Mouse (Mus musculus) liver, embryonic 16.5 days (tissue): ENCODE results near the gene Mcoln2. TPM values are rescaled to one million over a fixed set of nuclear protein-coding genes. Genes with fewer than 3 reads are reported as not detected.

ENCODE experiments used
- ATAC-seq: fragments of 200-750 bp; cut with Nextera tagmentation; 2 replicates; pipeline ENCODE4 v1.8.0; 2017; ENCODE audit warnings: low read depth, mild to moderate bottlenecking, moderate number of reproducible peaks, moderate library complexity
- H3K27ac ChIP-seq: fragments of 300-500 bp; sonication (generic); 2 replicates; pipeline ENCODE4 v1.5.1; 2014; ENCODE audit warnings: mild to moderate bottlenecking, low read length
- H3K27me3 ChIP-seq: fragments of 300-500 bp; sonication (generic); 2 replicates; pipeline ENCODE4 v1.6.1; 2014; ENCODE audit warnings: low read depth, low read length, mixed read lengths; ENCODE audit not compliant: control insufficient read depth, insufficient read depth
- H3K36me3 ChIP-seq: fragments of 300-500 bp; sonication (generic); 2 replicates; pipeline ENCODE4 v1.6.1; 2014; ENCODE audit warnings: mild to moderate bottlenecking; ENCODE audit not compliant: control insufficient read depth, insufficient read depth
- H3K4me1 ChIP-seq: fragments of 300-500 bp; sonication (generic); 2 replicates; pipeline ENCODE4 v1.6.1; 2014; ENCODE audit warnings: low read depth, low read length, mixed read lengths; ENCODE audit not compliant: control insufficient read depth
- H3K4me2 ChIP-seq: fragments of 300-500 bp; sonication (generic); 2 replicates; pipeline ENCODE4 v1.6.1; 2014; ENCODE audit warnings: low read depth, low read length, mixed read lengths
- H3K4me3 ChIP-seq: fragments of 300-500 bp; sonication (generic); 2 replicates; pipeline ENCODE4 v1.5.1; 2014; ENCODE audit warnings: low read depth, mild to moderate bottlenecking, low read length
- H3K9ac ChIP-seq: fragments of 300-500 bp; sonication (generic); 2 replicates; pipeline ENCODE4 v1.6.1; 2014; ENCODE audit warnings: low read depth, low read length
- H3K9me3 ChIP-seq: fragments of 300-500 bp; sonication (generic); replicated peaks from 2 replicates; pipeline ENCODE4 v1.6.1; 2016; ENCODE audit warnings: low read length; ENCODE audit not compliant: control insufficient read depth
- WGBS: fragments of 180-500 bp; shearing (Covaris S2); extraction: QIAGEN DNeasy Blood & Tissue Kit; methylation state at CpG from one replicate; pipeline ENCODE4 v1.1.7; 2014; ENCODE audit not compliant: insufficient replicate concordance; 5-methylcytosine and 5-hydroxymethylcytosine counted together
- polyA plus RNA-seq: library from polyadenylated mRNA; unstranded; fragments of >200 nt; fragmentation: Nextera tagmentation; extraction: Ambion mirVana; gene quantifications from 2 replicates; pipeline ENCODE4 v1.2.1, GENCODE M21; 2015

Gene Mcoln2
- polyA plus RNA-seq, 1 experiment from 2014 or later: 9.5 TPM

DNA sequence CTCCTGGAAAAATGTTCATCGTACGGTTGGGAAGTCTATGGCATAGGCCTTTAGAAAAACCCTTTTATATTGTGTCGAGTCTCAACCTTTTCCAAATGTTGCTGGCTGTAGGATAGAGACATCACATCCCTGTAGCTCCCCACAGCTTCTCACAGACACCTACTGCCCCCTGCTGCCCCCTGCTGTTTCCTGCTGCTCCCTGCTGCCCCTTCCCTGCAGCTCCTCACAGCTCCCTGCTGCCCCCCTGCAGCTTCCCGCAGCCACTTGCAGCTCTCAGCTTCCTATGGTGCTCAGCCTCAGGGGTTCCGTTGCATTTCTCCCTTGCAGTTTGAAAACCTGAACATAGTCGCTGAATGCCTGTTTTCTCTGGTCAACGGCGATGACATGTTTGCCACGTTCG, 40.3 kb downstream of the Mcoln2 start:
- H3K4me2 ChIP-seq: no peak overlapping the region
- no peak for ATAC-seq
- no peak overlapping the region for H3K27ac ChIP-seq
- no peak overlapping the region for H3K4me3 ChIP-seq
- H3K4me1 ChIP-seq: no peaks in the 10 kb centered on the region
- WGBS: 51% methylated on average over 10 of the region's 10 CpGs
- H3K9ac ChIP-seq: no peak overlapping the region
- H3K36me3 ChIP-seq: no peaks in the 10 kb centered on the region
- no peaks in the 10 kb centered on the region for H3K27me3 ChIP-seq
- H3K9me3 ChIP-seq: no peaks in the 10 kb centered on the region

DNA sequence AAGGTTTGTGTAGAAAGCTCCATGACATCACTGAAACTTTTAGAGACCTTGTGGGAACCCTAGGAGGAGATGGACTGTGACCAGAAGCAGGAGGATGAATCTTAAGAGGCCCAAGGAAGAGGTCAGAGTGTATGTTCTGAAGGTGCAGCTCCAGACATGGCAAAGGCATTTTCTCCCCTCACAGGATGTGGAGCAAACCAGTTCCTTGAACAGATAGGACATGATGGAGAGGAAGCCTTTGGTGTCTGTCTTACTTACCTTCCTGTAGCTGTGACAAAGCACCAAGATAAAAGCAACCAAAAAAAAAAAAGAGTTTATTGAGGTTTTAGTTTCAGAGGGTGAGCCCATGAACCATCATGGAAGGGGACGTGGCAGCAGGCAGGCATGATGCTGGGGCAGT, 42.9 kb downstream of the Mcoln2 start:
- Histone ChIP-seq H3K9ac (no peak overlapping the region), H3K27me3 (no peaks in the 10 kb centered on the region), H3K4me1 (no peaks in the 10 kb centered on the region; the same call in 1 of the 2 replicates), H3K9me3 (no peaks in the 10 kb centered on the region), H3K27ac (no peak overlapping the region), H3K36me3 (no peaks in the 10 kb centered on the region), H3K4me2 (no peak overlapping the region), H3K4me3 (no peak overlapping the region)
- no peak for ATAC-seq
- 52% methylated on average over 1 of the region's 1 CpGs for WGBS

DNA sequence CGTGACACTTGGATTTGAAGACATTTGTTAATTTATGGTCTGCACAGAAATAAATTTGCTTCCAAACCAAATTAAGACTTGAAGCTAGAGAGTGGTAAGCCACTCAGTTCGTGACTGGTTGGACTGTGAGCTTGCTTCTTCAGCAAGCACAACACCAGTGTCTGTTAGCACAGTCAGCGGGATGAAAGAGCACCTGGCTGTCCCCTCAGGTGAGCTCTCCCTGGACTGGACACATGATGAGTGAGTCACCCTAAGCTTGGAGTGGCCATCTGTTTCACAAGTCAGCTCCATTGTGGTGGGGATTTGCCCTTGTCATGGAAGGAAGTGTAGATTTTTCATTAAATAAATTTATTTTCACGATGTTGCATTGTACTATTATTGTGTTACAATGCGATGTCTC, 45.5 kb downstream of the Mcoln2 start:
- Histone ChIP-seq H3K9ac (no peak overlapping the region), H3K4me2 (no peak overlapping the region), H3K36me3 (no peaks in the 10 kb centered on the region), H3K27ac (no peak overlapping the region), H3K4me1 (no peaks in the 10 kb centered on the region; the same call in 1 of the 2 replicates), H3K9me3 (no peaks in the 10 kb centered on the region), H3K27me3 (no peaks in the 10 kb centered on the region), H3K4me3 (no peak overlapping the region)
- 63% methylated on average over 5 of the region's 5 CpGs for WGBS
- no peak for ATAC-seq

DNA sequence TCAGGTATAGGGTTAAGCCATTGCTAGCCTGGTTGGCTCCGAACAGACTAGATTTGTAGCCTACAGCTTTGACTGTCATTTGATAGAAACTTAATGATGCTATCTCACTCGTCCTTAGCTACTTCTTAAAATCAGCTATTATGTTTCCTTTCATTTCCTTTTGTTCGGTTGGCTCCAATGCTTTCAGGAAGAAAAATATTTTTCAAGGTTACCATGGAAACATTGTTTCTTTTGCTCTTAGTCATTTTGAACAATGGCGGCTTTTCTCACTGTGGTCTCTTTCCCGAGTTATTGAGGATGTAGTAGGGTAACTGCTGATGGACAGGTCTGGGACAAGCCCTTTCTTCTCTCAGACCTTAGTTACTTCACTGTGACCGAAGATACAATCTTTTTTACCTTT, 46.7 kb downstream of the Mcoln2 start:
- H3K4me3 ChIP-seq: no peak overlapping the region
- H3K9ac ChIP-seq: no peak overlapping the region
- no peaks in the 10 kb centered on the region for H3K9me3 ChIP-seq
- ATAC-seq: no peak
- H3K27me3 ChIP-seq: no peaks in the 10 kb centered on the region
- H3K27ac ChIP-seq: no peak overlapping the region
- H3K36me3 ChIP-seq: no peaks in the 10 kb centered on the region
- WGBS: 38% methylated on average over 6 of the region's 6 CpGs
- H3K4me2 ChIP-seq: no peak overlapping the region
- no peaks in the 10 kb centered on the region; the same call in 1 of the 2 replicates for H3K4me1 ChIP-seq

DNA sequence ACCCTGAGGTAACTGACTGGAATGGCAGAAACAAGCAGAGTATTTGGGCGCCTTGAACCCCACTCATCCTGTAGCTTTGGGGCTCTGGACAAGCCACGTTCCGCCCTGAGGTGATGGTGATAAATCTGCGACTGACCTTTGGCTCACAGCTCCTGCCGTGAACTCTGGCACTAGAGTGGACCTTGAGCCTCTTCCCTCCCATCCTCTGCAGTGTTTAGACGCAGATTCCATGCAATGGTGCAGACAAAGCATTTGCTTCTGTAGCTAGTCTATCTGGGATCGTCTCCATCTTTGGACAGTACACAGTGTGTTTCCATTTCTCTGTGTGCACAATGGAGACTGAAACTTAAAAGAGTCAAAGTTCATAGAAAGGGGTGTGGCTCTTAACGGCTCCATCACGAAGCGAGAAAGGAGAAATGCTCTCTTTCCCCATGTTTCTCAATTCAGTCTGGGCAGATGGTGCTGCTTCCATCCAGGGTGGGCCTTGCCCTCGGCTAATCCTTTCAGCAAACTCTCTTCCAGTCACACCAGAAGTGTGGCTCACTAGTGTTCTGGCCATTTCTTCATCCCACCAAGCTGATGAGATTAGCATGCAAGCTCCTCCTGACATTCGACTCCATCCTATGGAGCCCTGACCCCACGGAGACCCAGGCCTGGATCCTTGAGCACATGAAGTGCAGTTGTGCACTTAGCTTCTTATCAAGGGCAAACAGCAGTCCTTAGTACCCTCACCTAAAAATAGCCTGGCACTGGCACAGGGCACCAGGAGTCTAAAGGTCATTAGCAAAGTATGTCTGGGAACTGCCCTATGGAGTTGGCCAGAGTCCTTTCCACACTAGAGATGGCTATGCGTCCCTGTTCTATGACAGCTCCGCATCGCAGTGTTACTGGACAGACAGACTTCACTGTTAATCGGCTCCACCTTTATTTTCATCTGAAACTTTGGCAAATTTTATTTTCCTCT, 47.4 kb downstream of the Mcoln2 start:
- H3K4me3 ChIP-seq: no peak overlapping the region
- no peaks in the 10 kb centered on the region for H3K27me3 ChIP-seq
- no peak overlapping the region for H3K9ac ChIP-seq
- no peaks in the 10 kb centered on the region; the same call in 1 of the 2 replicates for H3K4me1 ChIP-seq
- no peaks in the 10 kb centered on the region for H3K9me3 ChIP-seq
- H3K27ac ChIP-seq: no peak overlapping the region
- no peak overlapping the region for H3K4me2 ChIP-seq
- WGBS: 65% methylated on average over 17 of the region's 17 CpGs
- no peaks in the 10 kb centered on the region for H3K36me3 ChIP-seq
- 0 out of 2 replicates have a peak, but pooled peaks have one; percentile 39 for ATAC-seq

DNA sequence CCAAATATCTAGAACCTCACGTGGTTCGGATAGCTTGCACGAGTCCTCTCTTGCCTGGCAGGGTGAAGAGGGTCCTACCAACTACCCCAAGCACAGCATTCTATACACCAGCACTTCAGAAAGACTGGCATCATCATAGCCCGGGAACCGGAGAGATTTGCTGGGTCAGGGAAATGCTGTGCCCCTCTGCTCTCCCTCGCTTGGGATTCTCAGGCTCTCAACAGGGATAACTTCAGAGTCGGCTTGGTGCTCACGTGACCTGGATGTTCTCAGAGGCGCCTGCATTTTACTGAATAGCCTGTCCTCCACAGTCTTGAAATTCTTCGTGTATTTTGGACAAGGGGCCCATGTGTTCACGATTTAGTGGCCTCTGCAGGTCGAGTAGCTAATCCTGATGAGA, 48.2 kb downstream of the Mcoln2 start:
- Histone ChIP-seq H3K27ac (no peak overlapping the region), H3K27me3 (no peaks in the 10 kb centered on the region), H3K9ac (no peak overlapping the region), H3K4me1 (no peaks in the 10 kb centered on the region; the same call in 1 of the 2 replicates), H3K36me3 (no peaks in the 10 kb centered on the region), H3K9me3 (no peaks in the 10 kb centered on the region), H3K4me3 (no peak overlapping the region), H3K4me2 (no peak overlapping the region)
- 71% methylated on average over 12 of the region's 12 CpGs for WGBS
- no peak for ATAC-seq

DNA sequence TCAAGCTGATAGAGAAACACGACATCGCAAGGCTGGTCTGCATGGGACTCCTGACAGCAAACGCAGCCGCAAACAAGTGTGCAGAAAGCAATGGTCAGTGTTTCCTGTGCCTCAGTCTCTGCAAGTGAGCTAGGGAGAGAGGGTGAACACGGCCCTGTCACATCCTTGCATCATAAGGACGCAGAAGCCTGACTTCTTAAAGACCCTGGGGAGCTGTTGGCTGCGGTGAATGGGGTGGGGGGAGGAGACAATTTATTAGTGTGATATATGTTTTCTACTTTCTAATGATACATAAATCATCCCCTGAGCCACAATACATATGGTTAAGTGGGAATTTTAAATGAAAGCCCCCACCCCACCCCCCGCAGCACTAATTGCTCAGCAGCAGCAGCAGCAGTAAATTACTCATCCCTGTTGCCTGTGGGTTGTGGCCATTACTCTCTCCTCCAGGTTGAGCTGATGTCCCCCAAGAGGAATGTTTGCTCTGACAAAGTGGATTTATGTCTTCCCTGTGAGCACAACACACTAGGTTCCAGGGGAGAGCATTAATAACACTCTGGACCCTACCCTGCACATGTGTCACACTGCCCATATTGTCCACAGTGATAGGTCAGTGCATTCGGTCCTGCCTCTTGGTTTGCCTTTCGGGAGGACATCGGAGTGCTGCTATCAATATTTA, 49.3 kb downstream of the Mcoln2 start:
- Histone ChIP-seq H3K4me2 (no peak overlapping the region), H3K4me1 (no peaks in the 10 kb centered on the region; the same call in 1 of the 2 replicates), H3K36me3 (no peaks in the 10 kb centered on the region), H3K9me3 (no peaks in the 10 kb centered on the region), H3K9ac (no peak overlapping the region), H3K4me3 (no peak overlapping the region), H3K27ac (no peak overlapping the region), H3K27me3 (no peaks in the 10 kb centered on the region)
- ATAC-seq: no peak
- WGBS: 71% methylated on average over 11 of the region's 11 CpGs

DNA sequence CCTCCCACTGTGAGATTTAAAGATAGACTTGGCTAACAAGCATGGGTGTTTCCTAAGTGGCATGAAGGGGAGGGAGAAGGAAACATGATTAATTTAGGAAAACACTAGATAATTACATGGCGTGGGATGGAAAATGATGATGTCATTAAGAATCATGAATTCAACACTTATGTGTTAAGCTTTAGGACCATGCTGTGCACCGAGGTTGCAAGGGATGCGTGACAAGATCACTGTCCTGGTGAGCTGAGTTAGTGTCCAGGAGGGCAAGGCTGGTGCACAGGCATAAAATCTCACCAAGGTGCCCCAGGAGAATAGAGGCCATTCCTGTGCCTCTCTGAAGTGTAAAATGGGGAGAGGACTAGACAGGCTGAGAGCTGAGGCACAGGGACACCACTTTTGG, 49.9 kb downstream of the Mcoln2 start:
- no peaks in the 10 kb centered on the region for H3K27me3 ChIP-seq
- WGBS: 65% methylated on average over 3 of the region's 3 CpGs
- H3K27ac ChIP-seq: no peak overlapping the region
- H3K4me3 ChIP-seq: no peak overlapping the region
- H3K36me3 ChIP-seq: no peaks in the 10 kb centered on the region
- no peaks in the 10 kb centered on the region; the same call in 1 of the 2 replicates for H3K4me1 ChIP-seq
- H3K9me3 ChIP-seq: no peaks in the 10 kb centered on the region
- no peak for ATAC-seq
- H3K9ac ChIP-seq: no peak overlapping the region
- H3K4me2 ChIP-seq: no peak overlapping the region

DNA sequence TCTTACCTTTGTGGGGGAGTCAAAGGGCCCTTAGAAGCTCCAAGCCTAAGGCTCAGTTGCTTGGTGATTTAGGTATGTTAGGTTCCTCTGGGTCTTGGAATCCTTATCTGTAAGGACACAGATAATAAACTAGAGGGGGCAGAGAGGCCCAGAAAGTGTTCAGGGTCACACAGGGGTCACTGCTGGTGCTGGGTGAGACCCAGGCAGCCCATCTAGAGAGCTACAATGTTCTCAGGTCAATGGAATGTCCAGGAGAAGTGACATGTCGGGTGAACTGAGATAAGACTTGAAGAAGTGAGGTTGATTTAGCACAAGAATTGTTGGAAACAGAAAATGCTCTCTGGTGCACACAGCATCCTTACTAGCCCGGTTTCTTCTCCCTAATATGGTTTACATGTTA, 54.7 kb downstream of the Mcoln2 start:
- Histone ChIP-seq H3K27me3 (no peaks in the 10 kb centered on the region), H3K4me1 (no peaks in the 10 kb centered on the region), H3K36me3 (no peaks in the 10 kb centered on the region), H3K27ac (no peak overlapping the region), H3K4me2 (no peak overlapping the region), H3K9me3 (no peaks in the 10 kb centered on the region), H3K9ac (no peak overlapping the region), H3K4me3 (no peak overlapping the region)
- WGBS: 19% methylated on average over 2 of the region's 2 CpGs
- no peak for ATAC-seq
